Mouse (Mus musculus) ovary, postnatal 36 days (tissue): Measurements from ENCODE around the gene Psmd1.

Experiments
- DNase-seq: peaks from one replicate; pipeline ENCODE4 v3.0.0; 2022; ENCODE audit warnings: low spot score, mixed read lengths

The Psmd1 gene

DNA sequence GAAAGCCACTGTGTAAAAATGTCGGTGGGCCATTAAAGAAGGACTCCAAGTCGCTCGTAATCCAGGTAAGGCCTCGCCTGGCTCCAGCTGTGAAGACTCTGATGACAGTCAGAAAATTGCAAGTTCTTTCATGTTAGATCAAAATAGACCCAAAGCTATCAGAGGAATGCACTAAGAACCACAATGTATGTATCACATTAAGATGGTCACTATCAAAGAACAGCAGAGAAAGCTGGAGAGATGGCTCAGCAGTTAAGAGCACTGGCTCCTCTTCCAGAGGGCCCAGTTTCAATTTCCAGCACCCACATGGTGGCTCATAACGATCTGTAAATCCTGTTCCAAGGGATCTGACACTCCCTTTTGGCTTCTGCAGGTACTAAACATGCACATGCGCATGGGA, 95.9 kb downstream of the Psmd1 start:
- no peak for DNase-seq

GRCm38 (mm10) chr1:86160479-86160878, 96.3 kb downstream of the Psmd1 start:
- DNase-seq, result no peak

GRCm38 (mm10) chr1:86161061-86161460, 96.9 kb downstream of the Psmd1 start:
- DNase-seq, result no peak

GRCm38 (mm10) chr1:86174602-86175001, 110.4 kb downstream of the Psmd1 start:
- no peak for DNase-seq

GRCm38 (mm10) chr1:86176066-86176465, 111.9 kb downstream of the Psmd1 start:
- DNase-seq, result no peak

- peak; percentile 70 for DNase-seq
Measured at GRCm38 (mm10) chr1:86178462-86179253, 114.5 kb downstream of the Psmd1 start.

- DNase-seq, result no peak
Measured at GRCm38 (mm10) chr1:86182004-86182709, 118.0 kb downstream of the Psmd1 start.

- DNase-seq, result no peak
Measured at GRCm38 (mm10) chr1:86183577-86184263, 119.5 kb downstream of the Psmd1 start.

DNA sequence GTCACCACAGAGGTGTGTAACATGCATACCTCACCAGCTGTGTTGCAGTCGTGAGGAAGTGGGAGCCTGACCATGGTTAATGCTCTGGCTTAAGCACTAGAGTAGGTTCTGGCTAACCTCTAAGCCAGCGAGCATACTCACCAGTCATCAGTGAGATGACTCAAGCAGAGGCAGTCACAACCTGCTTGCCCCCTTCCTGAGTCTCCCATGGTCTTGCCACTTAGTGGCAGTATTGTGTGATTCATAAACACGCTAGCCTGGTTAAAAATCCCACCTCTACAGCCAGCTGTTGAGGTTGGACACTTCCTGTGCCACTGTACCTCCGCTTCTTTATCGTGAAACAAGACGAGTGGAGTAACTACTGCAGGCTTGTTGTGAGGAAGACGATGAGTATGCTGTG, 122.6 kb downstream of the Psmd1 start:
- DNase-seq, result no peak

DNA sequence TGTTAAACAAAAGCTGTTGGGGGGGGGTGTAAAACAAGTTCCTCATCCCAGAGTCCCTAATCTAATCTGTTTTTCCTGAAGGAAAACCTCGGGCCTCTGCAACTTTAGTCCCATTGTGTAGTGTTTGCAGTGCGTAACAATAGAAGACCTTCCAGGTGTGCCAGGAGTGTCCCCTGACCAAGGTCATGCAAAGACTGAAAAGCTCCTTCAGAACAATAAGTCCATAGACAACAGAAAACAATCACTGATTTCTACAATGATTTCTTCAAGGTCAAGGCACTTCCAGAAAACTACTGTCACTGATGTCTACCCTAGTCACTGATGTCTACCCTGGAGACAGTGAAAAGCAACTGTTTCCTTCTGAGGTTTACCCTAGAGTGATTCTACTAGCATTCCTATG, 123.7 kb downstream of the Psmd1 start:
- no peak for DNase-seq

DNA sequence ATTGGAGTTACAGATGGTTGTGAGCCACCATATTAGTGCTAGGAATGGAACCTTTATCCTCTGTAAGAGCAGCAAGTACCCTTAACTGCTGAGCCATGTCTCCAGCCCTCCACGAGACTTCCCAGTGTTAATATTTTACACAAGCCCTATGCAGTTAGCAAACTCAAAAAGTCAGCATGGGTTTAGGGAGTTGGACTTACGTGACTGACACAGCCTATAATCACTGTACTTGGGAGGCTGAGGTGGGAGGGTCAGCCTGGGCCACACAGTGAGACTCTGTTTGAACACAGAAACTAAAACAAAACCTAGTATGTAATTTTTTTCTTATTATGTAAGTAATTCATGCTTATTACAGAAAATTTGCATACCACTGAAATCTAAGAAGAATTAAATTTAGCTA, 124.1 kb downstream of the Psmd1 start:
- DNase-seq, result no peak
